Mouse (Mus musculus) forebrain, embryonic 16.5 days (tissue): ENCODE measurements at regions not wholly inside any gene's neighbourhood (a gene's known extent, or its start where the extent isn't known, plus 50 kb on each side); places are given as distances from the start of the nearest gene placed in this dataset.

Source experiments
- ATAC-seq: fragments of 200-750 bp; cut with Nextera tagmentation; 2 replicates; pipeline ENCODE4 v1.8.0; 2017; ENCODE audit warnings: mild to moderate bottlenecking, moderate library complexity
- H3K27ac ChIP-seq: fragments of 300-500 bp; sonication (generic); 2 replicates; pipeline ENCODE4 v1.5.1; 2014; ENCODE audit warnings: low read length, control low read depth
- H3K27me3 ChIP-seq: fragments of 300-500 bp; sonication (generic); replicated peaks from 2 replicates; pipeline ENCODE4 v1.6.1; 2014; ENCODE audit warnings: low read length; ENCODE audit not compliant: control insufficient read depth, insufficient read depth
- H3K36me3 ChIP-seq: fragments of 300-500 bp; sonication (generic); 2 replicates; pipeline ENCODE4 v1.6.1; 2014; ENCODE audit not compliant: control insufficient read depth, insufficient read depth
- H3K4me1 ChIP-seq: fragments of 300-500 bp; sonication (generic); replicated peaks from 2 replicates; pipeline ENCODE4 v1.6.1; 2014; ENCODE audit warnings: low read length; ENCODE audit not compliant: control insufficient read depth, insufficient read depth
- H3K4me2 ChIP-seq: fragments of 300-500 bp; sonication (generic); 2 replicates; pipeline ENCODE4 v1.6.1; 2014; ENCODE audit warnings: mild to moderate bottlenecking, low read length, control low read depth
- H3K4me3 ChIP-seq: fragments of 300-500 bp; sonication (generic); replicated peaks from 2 replicates; pipeline ENCODE4 v1.5.1; 2014; ENCODE audit warnings: mild to moderate bottlenecking, low read length, control low read depth
- H3K9ac ChIP-seq: fragments of 300-500 bp; sonication (generic); replicated peaks from 2 replicates; pipeline ENCODE4 v1.6.1; 2014; ENCODE audit warnings: low read depth, low read length, control low read depth
- H3K9me3 ChIP-seq: fragments of 300-500 bp; sonication (generic); 2 replicates; pipeline ENCODE4 v1.6.1; 2016; ENCODE audit warnings: low read length; ENCODE audit not compliant: control insufficient read depth
- WGBS: fragments of 180-500 bp; shearing (Covaris S2); extraction: QIAGEN DNeasy Blood & Tissue Kit; methylation state at CpG from one replicate; pipeline ENCODE4 v1.1.7; 2014; 5-methylcytosine and 5-hydroxymethylcytosine counted together

DNA sequence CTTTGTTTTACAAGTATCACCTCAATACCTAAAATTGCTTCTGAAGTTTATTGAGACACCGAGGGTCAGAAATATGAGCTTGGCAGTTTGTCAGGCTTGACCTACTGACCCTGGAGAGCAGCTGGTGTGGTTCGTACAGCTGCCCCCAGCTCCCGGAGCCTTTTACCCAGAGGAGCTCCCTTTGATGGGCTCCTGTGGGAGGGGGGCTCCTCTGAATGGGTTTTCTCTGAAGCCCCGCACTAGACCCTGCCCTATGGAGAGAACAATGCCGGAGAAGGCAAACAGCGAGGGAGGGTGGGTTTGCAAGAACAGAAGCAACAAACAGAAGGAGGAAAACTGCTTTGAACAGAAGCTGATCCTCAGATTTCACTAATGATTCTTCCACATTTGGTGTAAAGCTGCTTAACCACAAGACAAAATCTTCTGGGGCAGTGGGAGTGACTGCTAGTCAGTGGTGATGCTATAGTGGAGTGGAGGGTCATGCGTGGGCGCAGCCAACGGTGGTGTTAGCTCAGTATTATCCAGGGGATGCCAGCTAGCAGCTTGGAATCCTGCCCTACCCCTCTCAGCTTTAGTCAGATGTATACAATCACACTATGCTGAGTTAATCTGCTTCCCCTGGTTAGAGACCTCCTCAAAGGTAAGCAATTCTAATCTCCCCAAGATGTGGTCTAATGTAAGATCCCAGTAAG, 95.3 kb upstream of the Cxcr4 start:
- Histone ChIP-seq H3K27ac (peak overlapping the region; percentile 33; the same call in 1 of the 2 replicates), H3K4me2 (no peak overlapping the region), H3K9ac (0 out of 2 replicates have a peak overlapping the region, but pooled peaks have one; percentile 19), H3K27me3 (no peaks in the 10 kb centered on the region), H3K36me3 (no peaks in the 10 kb centered on the region), H3K4me1 (peaks cover 13% of the 10 kb centered on the region), H3K9me3 (no peaks in the 10 kb centered on the region), H3K4me3 (no peak overlapping the region)
- 0 out of 2 replicates have a peak, but pooled peaks have one; percentile 46 for ATAC-seq
- WGBS, result 11% methylated on average over 9 of the region's 9 CpGs

DNA sequence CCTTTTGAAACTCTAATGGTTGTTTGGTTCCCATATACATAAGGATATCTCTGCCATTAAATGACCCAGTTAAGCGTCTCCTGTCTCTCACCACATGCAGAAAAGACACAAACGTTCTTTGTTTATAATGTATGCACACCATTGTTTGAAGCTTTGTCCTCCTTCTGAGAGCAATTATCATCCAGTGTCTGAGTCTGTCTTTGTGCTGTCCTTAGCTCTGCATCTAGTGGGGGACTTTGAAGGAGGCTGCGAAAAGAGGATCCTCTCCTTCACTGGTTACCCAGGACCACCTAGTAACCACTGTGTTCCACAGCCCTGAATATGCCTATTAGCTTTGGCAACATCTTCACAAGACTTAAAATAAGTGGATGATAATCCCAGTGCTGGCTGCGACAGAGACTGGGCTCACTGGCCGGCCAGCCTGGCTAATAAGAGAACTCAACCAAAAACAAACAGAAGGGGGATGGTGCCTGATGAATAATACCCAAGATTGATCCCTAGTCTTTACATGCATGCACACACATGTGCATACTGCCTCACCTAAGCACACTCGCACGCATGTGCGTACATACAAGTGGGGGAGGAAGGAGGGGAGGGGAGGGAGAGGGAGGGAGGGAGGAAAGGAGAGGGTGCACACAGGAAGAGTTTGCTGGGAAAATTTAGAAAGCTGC, 93.5 kb upstream of the Cxcr4 start:
- no peaks in the 10 kb centered on the region for H3K27me3 ChIP-seq
- no peak overlapping the region for H3K4me2 ChIP-seq
- no peak overlapping the region for H3K4me3 ChIP-seq
- peak; percentile 10; the same call in 1 of the 2 replicates for ATAC-seq
- no peaks in the 10 kb centered on the region for H3K9me3 ChIP-seq
- H3K36me3 ChIP-seq, result no peaks in the 10 kb centered on the region
- 28% methylated on average over 8 of the region's 8 CpGs for WGBS
- H3K9ac ChIP-seq, result no peak overlapping the region
- H3K4me1 ChIP-seq, result peaks cover 11% of the 10 kb centered on the region
- H3K27ac ChIP-seq, result no peak overlapping the region

DNA sequence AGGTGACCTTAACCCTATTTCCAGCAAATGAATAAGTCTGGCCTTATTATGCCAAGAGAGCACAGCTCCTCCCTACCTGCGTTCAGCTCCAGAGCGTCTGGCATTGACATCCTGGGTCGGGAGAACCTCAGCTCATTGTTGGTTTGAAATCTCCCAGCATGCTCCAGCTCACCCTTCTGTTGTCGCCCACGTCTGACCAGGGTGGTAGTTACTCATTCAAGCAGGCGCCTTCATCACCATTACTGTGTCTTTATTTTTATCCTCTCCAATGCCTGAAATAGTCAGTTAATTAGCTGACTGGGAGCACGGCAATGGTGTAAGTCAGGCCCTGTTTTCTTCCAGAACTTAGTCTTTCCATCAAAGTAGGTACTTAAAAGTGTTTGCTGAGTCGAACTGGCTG, 90.8 kb upstream of the Cxcr4 start:
- Histone ChIP-seq H3K9me3 (no peaks in the 10 kb centered on the region), H3K27me3 (no peaks in the 10 kb centered on the region), H3K4me1 (peaks cover 24% of the 10 kb centered on the region), H3K36me3 (no peaks in the 10 kb centered on the region), H3K4me3 (no peak overlapping the region), H3K9ac (no peak overlapping the region), H3K27ac (no peak overlapping the region), H3K4me2 (no peak overlapping the region)
- 52% methylated on average over 8 of the region's 8 CpGs for WGBS
- no peak for ATAC-seq

DNA sequence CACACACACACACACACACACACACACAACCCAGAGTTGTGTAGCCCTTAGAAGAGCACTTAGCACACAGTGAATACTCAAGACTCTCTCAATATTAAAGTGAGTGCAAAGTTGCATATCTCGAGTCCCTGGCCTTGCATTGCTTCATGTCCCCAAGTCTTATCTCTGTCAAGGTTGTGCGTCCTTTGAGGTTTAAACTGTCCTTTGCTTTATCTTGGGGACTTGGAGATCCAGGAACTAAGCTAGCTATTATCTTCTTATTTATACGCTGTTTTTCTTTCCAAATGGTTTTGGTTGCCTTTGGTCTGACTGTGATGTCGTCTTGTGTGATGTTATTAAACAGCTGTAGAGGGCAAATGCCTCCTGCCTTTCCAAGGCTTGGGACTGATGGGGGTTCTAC, 89.2 kb upstream of the Cxcr4 start:
- WGBS, result 75% methylated on average over 4 of the region's 4 CpGs
- Histone ChIP-seq H3K36me3 (no peaks in the 10 kb centered on the region), H3K4me1 (peaks cover 16% of the 10 kb centered on the region), H3K4me3 (no peak overlapping the region), H3K27ac (no peak overlapping the region), H3K27me3 (no peaks in the 10 kb centered on the region), H3K9me3 (no peaks in the 10 kb centered on the region), H3K9ac (no peak overlapping the region), H3K4me2 (no peak overlapping the region)
- ATAC-seq, result no peak

DNA sequence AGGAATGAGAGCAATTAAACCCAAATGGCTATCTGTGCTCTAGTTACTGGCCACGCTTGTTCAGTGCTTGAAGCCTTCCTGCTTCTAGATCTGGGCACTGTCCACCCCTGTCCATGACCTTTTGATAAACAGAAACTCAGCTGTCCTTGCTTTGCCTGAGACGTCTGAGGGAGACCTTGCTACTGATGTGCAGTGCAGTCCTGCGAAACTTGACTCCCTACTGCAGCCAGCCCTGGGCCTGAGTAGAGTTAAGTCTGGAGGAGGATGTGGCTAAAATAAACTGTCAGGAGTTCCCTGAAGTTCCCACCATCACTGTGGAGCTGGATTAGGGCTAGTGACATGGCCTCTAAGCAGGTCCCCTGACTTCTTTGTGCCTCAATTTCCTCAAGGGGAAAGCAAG, 88.4 kb upstream of the Cxcr4 start:
- H3K4me1 ChIP-seq, result peaks cover 14% of the 10 kb centered on the region
- WGBS, result 76% methylated on average over 3 of the region's 3 CpGs
- no peaks in the 10 kb centered on the region for H3K36me3 ChIP-seq
- no peak overlapping the region for H3K27ac ChIP-seq
- H3K4me2 ChIP-seq, result no peak overlapping the region
- no peak for ATAC-seq
- H3K9ac ChIP-seq, result no peak overlapping the region
- no peak overlapping the region for H3K4me3 ChIP-seq
- no peaks in the 10 kb centered on the region for H3K27me3 ChIP-seq
- H3K9me3 ChIP-seq, result no peaks in the 10 kb centered on the region

DNA sequence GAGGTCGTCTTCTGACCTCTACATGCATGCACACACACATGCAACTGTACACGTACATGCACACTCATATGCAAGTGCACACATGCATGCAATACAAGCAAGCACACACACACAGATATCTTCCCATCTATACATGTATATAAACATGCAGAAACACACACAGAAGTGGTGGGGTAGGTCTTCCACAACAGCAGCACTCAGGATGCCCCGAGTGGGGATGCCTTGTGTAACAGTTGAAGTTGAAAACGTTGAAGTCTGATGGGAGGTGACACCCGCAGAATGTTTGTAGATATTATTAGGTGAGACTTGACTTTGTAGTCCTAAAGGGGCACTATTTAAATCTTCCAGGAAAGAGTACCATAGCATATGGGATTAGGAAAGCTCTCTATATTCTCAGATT, 87.9 kb upstream of the Cxcr4 start:
- 77% methylated on average over 5 of the region's 5 CpGs for WGBS
- H3K27ac ChIP-seq, result no peak overlapping the region
- ATAC-seq, result peak; percentile 22; the same call in 1 of the 2 replicates

DNA sequence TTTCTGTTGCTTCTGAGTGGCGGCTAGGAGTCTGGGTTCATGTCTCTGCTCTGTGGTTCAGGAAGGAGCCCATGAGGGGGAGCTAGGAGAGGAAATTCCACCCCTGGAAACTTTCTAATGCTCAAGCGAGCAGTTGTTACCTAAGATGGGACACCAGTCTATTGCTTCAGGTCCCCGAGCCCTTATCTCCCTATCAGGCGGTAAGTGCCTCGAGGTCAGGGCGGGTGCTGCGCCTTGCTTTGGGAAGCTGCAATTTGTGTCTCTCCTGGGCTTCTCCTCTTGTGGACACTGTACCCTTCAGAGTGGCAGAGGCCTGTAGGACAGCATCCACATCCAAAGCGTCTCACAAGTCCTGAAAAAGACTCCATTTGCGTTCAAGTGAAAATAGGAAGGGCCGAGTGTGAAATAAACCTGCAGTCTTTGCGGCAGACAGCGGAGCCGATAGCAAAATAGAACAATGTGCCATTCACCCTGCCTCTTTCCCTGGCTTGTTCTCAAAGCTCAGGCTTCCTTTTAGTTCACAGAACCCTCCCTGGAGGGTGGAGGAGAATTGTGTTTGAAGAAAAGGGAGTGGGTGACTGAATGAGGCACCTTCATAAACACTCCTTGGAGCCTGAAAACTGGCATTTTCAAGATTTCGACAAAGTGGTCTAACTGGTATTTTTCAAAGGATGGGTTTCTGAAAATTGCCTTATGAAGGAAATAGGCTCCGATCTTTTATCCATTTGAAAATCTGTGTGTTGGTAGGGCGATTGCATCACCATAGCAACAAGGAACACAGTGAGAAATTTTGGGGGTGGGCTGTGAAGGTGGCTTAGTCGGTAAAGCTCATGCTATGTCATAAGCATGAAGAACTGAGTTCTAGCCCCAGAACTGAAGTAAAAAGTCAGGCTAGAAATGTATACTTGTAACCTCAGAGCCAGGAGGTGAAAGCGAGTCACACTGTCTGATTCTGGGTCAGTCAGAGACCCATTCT, 87.2 kb upstream of the Cxcr4 start:
- no peak overlapping the region for H3K4me3 ChIP-seq
- peak; percentile 64 for ATAC-seq
- H3K27ac ChIP-seq, result peak overlapping the region; percentile 53; the same call in 1 of the 2 replicates
- 22% methylated on average over 18 of the region's 18 CpGs for WGBS
- peak overlapping the region; percentile 9; the same call in 1 of the 2 replicates for H3K4me2 ChIP-seq
- no peaks in the 10 kb centered on the region for H3K27me3 ChIP-seq
- H3K4me1 ChIP-seq, result peaks cover 14% of the 10 kb centered on the region
- no peaks in the 10 kb centered on the region for H3K9me3 ChIP-seq
- peak overlapping the region; percentile 22; the same call in 1 of the 2 replicates for H3K9ac ChIP-seq
- no peaks in the 10 kb centered on the region for H3K36me3 ChIP-seq

More for the DNA sequence above, 87.9 kb upstream of the Cxcr4 start:
- H3K9ac ChIP-seq, result no peak overlapping the region
- no peaks in the 10 kb centered on the region for H3K9me3 ChIP-seq
- no peak overlapping the region for H3K4me2 ChIP-seq
- no peak overlapping the region for H3K4me3 ChIP-seq
- H3K27me3 ChIP-seq, result no peaks in the 10 kb centered on the region
- H3K36me3 ChIP-seq, result no peaks in the 10 kb centered on the region
- peaks cover 14% of the 10 kb centered on the region for H3K4me1 ChIP-seq

DNA sequence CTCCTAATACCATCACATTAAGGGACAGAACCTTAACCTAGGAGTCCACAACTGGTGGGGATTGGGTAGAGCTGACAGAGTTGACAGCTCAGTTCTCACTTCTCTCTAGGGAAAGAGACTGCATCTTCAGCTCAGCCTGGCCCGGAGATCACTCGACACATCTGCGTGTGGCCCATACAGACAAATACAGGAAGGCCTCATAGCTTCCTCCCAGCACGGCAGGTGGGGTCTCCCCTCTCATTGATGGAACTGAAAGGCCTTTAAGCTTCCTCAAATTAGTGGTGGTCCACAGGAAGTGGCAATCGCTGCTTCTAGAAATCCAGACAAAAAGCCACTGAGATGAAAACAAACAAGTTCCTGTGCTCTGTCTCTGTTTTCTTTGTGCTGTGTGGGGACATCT, 83.4 kb upstream of the Cxcr4 start:
- Histone ChIP-seq H3K36me3 (no peaks in the 10 kb centered on the region), H3K9ac (no peak overlapping the region), H3K27me3 (no peaks in the 10 kb centered on the region), H3K9me3 (no peaks in the 10 kb centered on the region), H3K4me2 (no peak overlapping the region), H3K4me1 (peaks cover 14% of the 10 kb centered on the region), H3K27ac (no peak overlapping the region), H3K4me3 (no peak overlapping the region)
- WGBS, result 82% methylated on average over 5 of the region's 5 CpGs
- ATAC-seq, result no peak

DNA sequence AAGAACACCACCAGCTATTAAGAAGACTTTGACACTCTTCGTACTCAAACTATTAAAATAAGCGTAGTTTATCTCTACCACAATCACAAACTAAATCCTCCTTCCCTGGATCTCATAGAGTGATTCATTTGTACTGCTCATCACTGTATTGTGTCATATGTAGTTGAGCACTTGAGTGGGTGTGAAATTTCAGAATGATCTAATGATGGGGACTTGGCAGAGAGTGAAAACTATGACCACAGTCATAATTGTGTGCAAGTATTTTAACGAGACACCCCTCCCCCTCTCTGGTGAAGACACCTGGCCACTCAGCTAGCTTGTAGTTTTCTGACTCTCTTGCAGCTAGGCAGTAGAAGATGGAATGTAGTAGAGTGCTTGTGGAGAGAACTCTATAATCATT, 80.2 kb upstream of the Cxcr4 start:
- no peak for ATAC-seq
- no peaks in the 10 kb centered on the region for H3K9me3 ChIP-seq
- H3K9ac ChIP-seq, result no peak overlapping the region
- WGBS, result 93% methylated on average over 3 of the region's 3 CpGs
- H3K27ac ChIP-seq, result no peak overlapping the region
- H3K36me3 ChIP-seq, result no peaks in the 10 kb centered on the region
- H3K4me1 ChIP-seq, result peaks cover 8% of the 10 kb centered on the region
- H3K4me2 ChIP-seq, result no peak overlapping the region
- no peaks in the 10 kb centered on the region for H3K27me3 ChIP-seq
- H3K4me3 ChIP-seq, result no peak overlapping the region
